Mouse (Mus musculus): ENCODE measurements around the gene Bcl2a1c.
"Not testable (repeated sequence)": the region's sequence is repeated elsewhere in the genome, so short reads cannot be mapped to it uniquely, and the experiment has no call there.

Bcl2a1c gene

DNA sequence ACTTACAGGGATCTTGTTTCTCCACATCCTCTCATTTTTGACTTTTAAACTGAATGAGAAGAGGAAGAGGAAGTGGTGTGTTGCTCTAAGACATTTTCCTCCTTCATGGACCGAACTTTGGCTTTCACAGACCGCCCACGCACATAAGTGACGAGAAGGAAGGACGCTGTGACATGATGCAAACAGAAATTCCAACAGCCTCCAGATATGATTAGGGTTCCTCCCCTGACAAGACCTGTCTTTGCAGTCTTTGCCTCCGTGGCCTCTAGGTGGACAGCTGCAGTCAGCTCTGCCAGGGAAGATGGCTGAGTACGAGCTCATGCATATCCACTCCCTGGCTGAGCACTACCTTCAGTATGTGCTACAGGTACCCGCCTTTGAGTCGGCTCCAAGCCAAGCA, at the start of gene Bcl2a1c:
Bcl2a1c (plus strand) TSS at position 281 of the 400 bp plus-strand sequence.
- DNase-seq (ENCODE audit: low read depth, low spot score), result not testable (repeated sequence)

- DNase-seq (ENCODE audit: low read depth, low spot score), result not testable (repeated sequence)
Observed at GRCm38 (mm10) chr9:114305957-114306356, 24.0 kb upstream of the Bcl2a1c start.

DNA sequence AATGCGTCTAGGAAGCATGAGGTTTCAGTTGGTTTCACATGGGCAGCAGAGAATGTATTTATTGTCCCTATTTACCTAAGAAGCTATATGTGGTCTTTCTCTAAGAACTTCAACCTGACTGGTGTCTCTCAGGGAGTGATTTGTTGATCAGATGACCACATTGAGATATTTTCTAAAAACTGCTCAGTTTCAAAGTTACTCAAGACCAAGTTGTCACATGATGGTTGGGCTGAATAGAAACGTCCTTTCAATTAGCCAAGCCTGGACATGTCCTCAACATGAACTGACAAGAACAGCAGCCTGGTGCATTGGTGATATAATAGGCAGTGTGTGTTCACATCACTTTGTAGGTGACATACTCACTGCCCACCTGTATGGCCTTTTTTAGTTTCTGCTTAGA, 18.2 kb upstream of the Bcl2a1c start:
- not testable (repeated sequence) for DNase-seq (ENCODE audit: low read depth, low spot score)

DNA sequence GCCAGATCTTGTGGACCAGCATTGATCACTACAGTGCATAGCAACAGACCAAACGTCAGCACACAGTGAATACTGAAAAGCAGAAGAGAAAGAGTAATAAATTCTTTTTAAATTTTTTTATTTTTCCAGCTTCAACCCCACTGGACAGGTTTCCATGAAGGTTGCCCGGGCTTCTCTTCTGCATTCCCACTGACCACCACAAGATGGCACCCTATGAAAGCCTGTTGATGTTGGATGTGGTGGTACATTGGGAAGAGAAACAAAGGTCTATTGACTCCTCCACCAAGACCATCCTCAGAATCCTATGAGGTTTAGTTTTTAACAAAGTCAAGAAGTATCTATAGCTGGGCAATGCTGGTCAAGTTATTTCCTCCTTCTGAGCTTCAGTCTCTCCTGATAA, 11.9 kb upstream of the Bcl2a1c start:
- no peak for DNase-seq (ENCODE audit: low read depth, low spot score)

GRCm38 (mm10) chr9:114326011-114326748, 3.8 kb upstream of the Bcl2a1c start:
- no peak for DNase-seq (ENCODE audit: low read depth, low spot score)

DNA sequence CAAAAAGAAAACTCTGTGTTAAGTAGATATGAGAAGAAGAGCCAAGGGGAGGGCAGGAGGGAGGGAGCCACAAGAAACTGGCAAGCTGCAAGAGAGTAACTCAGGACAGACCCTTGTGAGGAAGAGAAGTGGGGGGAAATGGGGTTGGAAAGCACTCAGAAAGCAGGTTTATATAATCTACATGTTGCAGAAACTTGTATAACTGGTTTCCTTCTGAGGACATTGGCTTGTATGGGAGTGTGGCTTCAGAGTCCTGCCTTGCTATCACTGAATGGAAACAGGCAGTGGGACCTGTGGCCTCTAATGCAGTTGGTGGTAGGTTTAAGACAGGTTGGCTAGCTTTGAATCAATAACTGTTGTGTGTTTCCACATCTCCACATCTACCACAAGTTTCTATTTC, 1.6 kb upstream of the Bcl2a1c start:
- DNase-seq (ENCODE audit: low read depth, low spot score), result not testable (repeated sequence)

DNA sequence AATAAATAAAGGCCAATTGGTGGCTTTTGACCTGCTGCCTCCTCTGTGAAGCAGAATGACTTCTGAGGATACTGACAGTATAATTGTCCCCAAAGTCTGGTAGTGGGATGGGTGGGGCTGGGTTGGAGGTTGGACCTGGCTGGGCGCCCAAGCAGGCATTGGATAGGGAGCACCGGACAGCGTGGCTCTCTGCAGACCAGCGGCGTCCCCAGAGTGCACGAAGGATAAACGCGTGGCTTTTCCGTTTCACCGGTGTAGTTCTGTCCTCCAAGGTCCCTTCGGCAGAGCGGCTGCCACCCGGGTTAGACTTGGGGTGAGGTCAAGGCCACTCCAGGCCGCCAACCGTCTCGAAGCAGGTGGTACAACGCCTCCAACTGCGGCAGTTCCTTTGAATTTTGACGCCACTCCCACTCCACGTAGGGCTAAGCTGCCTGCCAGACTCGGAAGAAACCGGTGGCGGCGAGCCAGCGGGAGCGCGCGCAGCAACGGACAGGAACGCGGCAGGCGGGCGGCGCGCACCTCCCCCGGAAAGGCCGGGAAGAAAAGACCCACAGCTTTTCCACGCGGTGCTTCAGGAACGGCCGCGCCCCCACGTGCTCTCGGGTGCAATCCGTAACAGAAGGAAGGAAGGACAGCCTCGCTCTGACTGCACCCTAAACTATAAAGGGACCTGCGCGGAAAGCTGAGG, 38.0 kb downstream of the Bcl2a1c start:
- no peak for DNase-seq (ENCODE audit: low read depth, low spot score)

DNA sequence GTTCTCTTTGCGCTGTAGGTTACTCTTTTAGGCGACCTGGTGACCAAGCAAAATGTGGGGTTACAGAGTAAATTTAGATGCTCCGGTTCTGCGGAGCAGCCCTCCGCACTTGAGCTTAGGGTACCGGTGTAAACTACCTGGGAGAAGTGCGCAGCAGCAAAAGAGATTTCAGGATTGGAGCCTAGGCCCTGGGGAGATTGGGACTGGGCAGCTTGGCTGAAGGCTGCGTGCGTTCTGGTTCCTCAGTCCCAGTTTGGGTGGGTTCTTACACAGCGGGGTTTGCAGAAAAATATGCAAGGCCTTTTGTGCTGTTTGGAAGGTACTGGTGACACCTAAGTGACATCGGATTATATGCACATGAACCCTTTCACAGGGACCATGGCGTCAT, 38.5 kb downstream of the Bcl2a1c start:
- no peak for DNase-seq (ENCODE audit: low read depth, low spot score)

GRCm38 (mm10) chr9:114369389-114369788, 39.5 kb downstream of the Bcl2a1c start:
- not testable (repeated sequence) for DNase-seq (ENCODE audit: low read depth, low spot score)

DNA sequence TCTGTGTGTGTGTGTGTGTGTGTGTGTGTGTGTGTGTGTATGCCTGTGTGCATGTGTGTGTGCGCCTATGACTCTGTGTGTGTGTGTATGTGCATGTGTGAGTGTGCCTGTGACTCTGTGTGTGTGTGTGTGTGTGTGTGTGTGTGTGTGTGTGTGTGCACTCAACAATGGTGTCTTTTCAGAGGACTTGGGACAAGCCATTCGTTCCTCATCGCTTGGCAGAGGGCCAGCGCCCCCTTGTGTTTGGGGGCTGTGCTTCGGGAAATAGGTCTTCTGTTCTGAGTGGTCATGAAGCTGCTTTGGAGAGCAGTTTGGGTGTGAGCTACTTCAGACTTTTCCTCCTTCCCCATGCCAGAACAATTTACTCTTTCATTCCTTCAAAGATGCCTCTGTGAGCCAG, 41.8 kb downstream of the Bcl2a1c start:
- not testable (repeated sequence) for DNase-seq (ENCODE audit: low read depth, low spot score)

DNA sequence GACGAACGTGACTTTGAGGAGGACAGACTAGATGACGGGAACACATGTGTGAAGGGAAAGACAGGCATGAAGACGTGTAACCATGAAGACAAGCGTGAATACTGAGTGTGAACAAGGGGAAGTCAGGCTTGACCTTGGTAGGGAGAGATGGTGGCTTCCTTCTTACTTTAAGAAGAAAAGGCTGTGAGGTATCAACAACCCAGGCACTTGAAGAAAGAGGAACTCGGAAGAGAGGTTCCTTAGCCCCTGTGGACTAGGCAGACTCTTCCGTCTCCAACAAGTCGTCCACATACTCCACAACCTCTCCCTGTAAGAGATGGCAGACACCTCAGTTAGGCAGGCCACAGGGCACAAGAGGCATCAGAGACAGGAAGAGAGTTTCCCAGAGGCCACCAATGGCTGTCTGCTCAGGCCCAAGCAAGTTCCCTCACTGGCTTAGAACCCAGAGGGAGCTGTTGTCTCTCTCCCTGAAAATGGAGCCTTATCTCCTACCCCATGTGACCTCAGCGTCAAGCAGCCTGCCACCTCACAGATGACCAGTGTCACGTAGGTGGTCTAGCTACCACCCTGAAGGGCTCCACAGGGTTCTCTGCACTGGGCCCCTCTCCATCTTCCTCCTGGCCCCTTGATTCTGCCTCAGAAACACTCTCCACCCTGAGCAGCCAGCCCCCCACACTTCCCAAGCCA, 45.5 kb downstream of the Bcl2a1c start:
- no peak for DNase-seq (ENCODE audit: low read depth, low spot score)

DNA sequence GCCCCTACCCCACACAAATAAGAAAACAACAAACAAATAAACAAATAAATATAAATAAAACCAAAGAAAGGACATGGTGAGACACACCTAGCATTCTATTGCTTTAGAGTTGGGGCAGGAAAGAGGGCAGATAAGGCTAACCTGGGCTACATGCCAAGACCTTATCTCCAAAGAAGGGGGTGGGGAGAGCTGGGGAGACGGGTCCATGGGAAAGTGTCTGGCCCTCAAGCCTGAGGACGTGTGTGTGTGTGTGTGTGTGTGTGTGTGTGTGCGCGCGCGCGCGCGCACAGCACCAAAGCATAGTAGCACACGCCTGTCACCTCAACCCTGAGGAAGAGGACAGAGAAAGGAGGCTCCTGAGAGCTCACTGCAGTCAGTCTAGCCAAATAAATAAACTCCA, 47.2 kb downstream of the Bcl2a1c start:
- no peak for DNase-seq (ENCODE audit: low read depth, low spot score)

GRCm38 (mm10) chr9:114379871-114380270, 49.9 kb downstream of the Bcl2a1c start:
- DNase-seq (ENCODE audit: low read depth, low spot score), result no peak

All from c-Kit-negative CD71-positive TER-119-positive erythroid progenitor cells, embryonic 14.5 days (primary cell).